Mouse (Mus musculus) spleen, adult 2 months (tissue): ENCODE results near the gene Elmod1.

Source experiments
- CTCF ChIP-seq: fragments of 200-500 bp; IDR thresholded peaks from 2 replicates; pipeline ENCODE4 v1.5.1; 2011; ENCODE audit warnings: mild to moderate bottlenecking, inconsistent platforms; ENCODE audit not compliant: insufficient read depth, insufficient read length, insufficient replicate concordance; ENCODE audit errors: extremely low read depth
- POLR2A ChIP-seq: fragments of 200-500 bp; IDR thresholded peaks from 2 replicates; pipeline ENCODE4 v1.6.1; 2011; ENCODE audit warnings: low read depth, low read length, inconsistent platforms

DNA sequence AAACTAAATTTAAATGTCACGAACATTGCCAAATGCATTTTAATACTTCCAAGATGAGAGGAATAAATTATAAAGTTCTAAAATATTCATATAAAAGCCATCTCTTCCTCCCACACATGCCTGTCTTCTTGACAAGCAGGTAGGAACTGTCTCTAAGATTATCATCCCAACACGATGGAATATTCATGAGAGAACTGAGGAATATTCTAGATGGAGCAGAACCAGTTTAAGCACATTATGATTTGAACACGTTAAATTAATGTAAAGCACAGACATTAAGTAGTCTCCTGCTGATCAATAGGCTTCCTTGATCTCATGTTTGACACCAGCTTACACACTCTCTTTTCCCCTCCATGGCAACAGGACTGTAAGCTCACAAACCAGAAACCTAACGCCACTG lies 41.7 kb downstream of the Elmod1 start:
- no peak for TF ChIP-seq POLR2A
- no peak for TF ChIP-seq CTCF
